Mouse (Mus musculus) heart, embryonic 14.5 days (tissue): Measurements from ENCODE around the gene Vipr1. TPM values are rescaled to one million over a fixed set of nuclear protein-coding genes. Genes with fewer than 3 reads are reported as not detected.

ENCODE experiments used
- ATAC-seq: fragments of 200-750 bp; cut with Nextera tagmentation; 2 replicates; pipeline ENCODE4 v1.8.0; 2017; ENCODE audit warnings: low read depth, moderate TSS enrichment; ENCODE audit not compliant: insufficient number of reproducible peaks, insufficient read depth, low FRiP score
- H3K27ac ChIP-seq, 2 experiments: fragments of 200-500 bp in 1 of 2; fragments of 300-500 bp in 1 of 2; sonication (generic) in 1 of 2; replicated peaks in 1 of 2; 2 replicates each; pipeline ENCODE4 v1.5.1; 2012 to 2014; ENCODE audit warnings: low read depth in 2 of 2, low read length in 2 of 2, control low read depth in 1 of 2, mild to moderate bottlenecking in 1 of 2, mixed read lengths in 1 of 2; ENCODE audit not compliant: control insufficient read depth in 1 of 2, insufficient read depth in 1 of 2
- H3K27me3 ChIP-seq: fragments of 300-500 bp; sonication (generic); 2 replicates; pipeline ENCODE4 v1.6.1; 2014; ENCODE audit warnings: mild to moderate bottlenecking, low read length, control low read depth; ENCODE audit not compliant: control insufficient read depth, insufficient read depth
- H3K36me3 ChIP-seq: fragments of 300-500 bp; sonication (generic); 2 replicates; pipeline ENCODE4 v1.6.1; 2014; ENCODE audit warnings: mild to moderate bottlenecking, control low read depth, low read length, mixed read lengths; ENCODE audit not compliant: control insufficient read depth, insufficient read depth
- H3K4me1 ChIP-seq, 2 experiments: fragments of 200-500 bp in 1 of 2; fragments of 300-500 bp in 1 of 2; sonication (generic) in 1 of 2; 2 replicates each; pipeline ENCODE4 v1.6.1; 2012 to 2014; ENCODE audit warnings: low read length in 2 of 2, control low read depth in 1 of 2, mixed read lengths in 1 of 2; ENCODE audit not compliant: control insufficient read depth in 2 of 2, insufficient read depth in 2 of 2
- H3K4me2 ChIP-seq: fragments of 300-500 bp; sonication (generic); 2 replicates; pipeline ENCODE4 v1.6.1; 2014; ENCODE audit warnings: mild to moderate bottlenecking, low read length
- H3K4me3 ChIP-seq, 2 experiments: fragments of 200-500 bp in 1 of 2; fragments of 300-500 bp in 1 of 2; sonication (generic) in 1 of 2; 2 replicates each; pipeline ENCODE4 v1.5.1; 2012 to 2014; ENCODE audit warnings: low read length in 2 of 2, mild to moderate bottlenecking in 2 of 2, control low read depth in 1 of 2, low read depth in 1 of 2, moderate library complexity in 1 of 2; ENCODE audit not compliant: control insufficient read depth in 1 of 2, insufficient read depth in 1 of 2
- H3K9ac ChIP-seq: fragments of 300-500 bp; sonication (generic); 2 replicates; pipeline ENCODE4 v1.6.1; 2014; ENCODE audit warnings: mild to moderate bottlenecking, low read length
- H3K9me3 ChIP-seq: fragments of 300-500 bp; sonication (generic); 2 replicates; pipeline ENCODE4 v1.6.1; 2016; ENCODE audit warnings: low read length, control low read depth; ENCODE audit not compliant: control insufficient read depth
- WGBS: fragments of 180-500 bp; shearing (Covaris S2); extraction: QIAGEN DNeasy Blood & Tissue Kit; methylation state at CpG from one replicate; pipeline ENCODE4 v1.1.7; 2014; 5-methylcytosine and 5-hydroxymethylcytosine counted together
- polyA plus RNA-seq: library from polyadenylated mRNA; unstranded; fragments of >200 nt; fragmentation: Nextera tagmentation; extraction: Ambion mirVana; gene quantifications from 2 replicates; pipeline ENCODE4 v1.2.1, GENCODE M21; 2014

Gene Vipr1
- polyA plus RNA-seq, 1 experiment from 2014 or later, result 0.11 TPM

- no peak overlapping the region for H3K9ac ChIP-seq
- ATAC-seq, result peak; percentile 62
- no peak overlapping the region for H3K4me3 ChIP-seq
- no peak overlapping the region for H3K4me2 ChIP-seq
- H3K4me1 ChIP-seq, result peaks cover 0 to 2% of the 10 kb centered on the region in 2 experiments; a peak in 1 of 4 replicates
- 18% methylated on average over 6 of the region's 6 CpGs for WGBS
- no peaks in the 10 kb centered on the region for H3K27me3 ChIP-seq
- H3K36me3 ChIP-seq, result peaks cover 19% of the 10 kb centered on the region
- no peak overlapping the region for H3K27ac ChIP-seq
- H3K9me3 ChIP-seq, result no peaks in the 10 kb centered on the region
Observed at GRCm38 (mm10) chr9:121679549-121679948, 37.0 kb downstream of the Vipr1 start.

- H3K4me2 ChIP-seq, result no peak overlapping the region
- peaks cover 0 to 2% of the 10 kb centered on the region in 2 experiments; a peak in 1 of 4 replicates for H3K4me1 ChIP-seq
- ATAC-seq, result no peak
- peaks cover 29% of the 10 kb centered on the region for H3K36me3 ChIP-seq
- H3K9ac ChIP-seq, result no peak overlapping the region
- H3K9me3 ChIP-seq, result no peaks in the 10 kb centered on the region
- no peak overlapping the region for H3K27ac ChIP-seq
- WGBS, result 60% methylated on average over 8 of the region's 8 CpGs
- H3K4me3 ChIP-seq, result no peak overlapping the region
- no peaks in the 10 kb centered on the region for H3K27me3 ChIP-seq
Observed at GRCm38 (mm10) chr9:121681191-121681590, 38.7 kb downstream of the Vipr1 start.

GRCm38 (mm10) chr9:121682037-121682680 lies 39.6 kb downstream of the Vipr1 start:
- no peaks in the 10 kb centered on the region for H3K27me3 ChIP-seq
- WGBS, result 70% methylated on average over 18 of the region's 18 CpGs

GRCm38 (mm10) chr9:121684702-121685101 lies 42.2 kb downstream of the Vipr1 start:
- Histone ChIP-seq H3K9me3 (no peaks in the 10 kb centered on the region), H3K27ac (no peak overlapping the region), H3K9ac (no peak overlapping the region), H3K4me3 (no peak overlapping the region), H3K27me3 (no peaks in the 10 kb centered on the region), H3K4me1 (no peaks in the 10 kb centered on the region), H3K36me3 (peaks cover 40% of the 10 kb centered on the region), H3K4me2 (no peak overlapping the region)
- WGBS, result 73% methylated on average over 7 of the region's 7 CpGs
- no peak for ATAC-seq

More at GRCm38 (mm10) chr9:121682037-121682680, 39.6 kb downstream of the Vipr1 start:
- Histone ChIP-seq H3K27ac (no peak overlapping the region), H3K36me3 (peaks cover 29% of the 10 kb centered on the region), H3K4me2 (no peak overlapping the region), H3K9me3 (no peaks in the 10 kb centered on the region), H3K4me1 (peaks cover 0 to 2% of the 10 kb centered on the region in 2 experiments; a peak in 1 of 4 replicates), H3K9ac (no peak overlapping the region), H3K4me3 (no peak overlapping the region)
- ATAC-seq, result no peak

GRCm38 (mm10) chr9:121690200-121690651 lies 47.7 kb downstream of the Vipr1 start:
- Histone ChIP-seq H3K9me3 (no peaks in the 10 kb centered on the region), H3K4me3 (no peak overlapping the region), H3K9ac (no peak overlapping the region), H3K4me1 (no peaks in the 10 kb centered on the region), H3K27me3 (no peaks in the 10 kb centered on the region), H3K36me3 (peaks cover 24% of the 10 kb centered on the region), H3K27ac (no peak overlapping the region), H3K4me2 (no peak overlapping the region)
- 80% methylated on average over 15 of the region's 15 CpGs for WGBS
- ATAC-seq, result no peak

- H3K36me3 ChIP-seq, result peaks cover 21% of the 10 kb centered on the region
Observed at GRCm38 (mm10) chr9:121690734-121691133, 48.2 kb downstream of the Vipr1 start.

GRCm38 (mm10) chr9:121694736-121695135 lies 52.2 kb downstream of the Vipr1 start:
- no peak overlapping the region for H3K4me2 ChIP-seq
- H3K9ac ChIP-seq, result no peak overlapping the region
- no peak overlapping the region for H3K4me3 ChIP-seq
- peaks cover 10% of the 10 kb centered on the region for H3K36me3 ChIP-seq
- H3K27ac ChIP-seq, result no peak overlapping the region
- ATAC-seq, result no peak
- no peaks in the 10 kb centered on the region for H3K4me1 ChIP-seq
- no peaks in the 10 kb centered on the region for H3K27me3 ChIP-seq
- WGBS, result 79% methylated on average over 12 of the region's 12 CpGs
- no peaks in the 10 kb centered on the region for H3K9me3 ChIP-seq

More at GRCm38 (mm10) chr9:121690734-121691133, 48.2 kb downstream of the Vipr1 start:
- Histone ChIP-seq H3K4me1 (no peaks in the 10 kb centered on the region), H3K4me2 (no peak overlapping the region), H3K9me3 (no peaks in the 10 kb centered on the region), H3K4me3 (no peak overlapping the region), H3K27ac (no peak overlapping the region), H3K9ac (no peak overlapping the region), H3K27me3 (no peaks in the 10 kb centered on the region)
- no peak for ATAC-seq
- WGBS, result 87% methylated on average over 7 of the region's 7 CpGs

- no peak overlapping the region for H3K9ac ChIP-seq
- no peak for ATAC-seq
- H3K9me3 ChIP-seq, result no peaks in the 10 kb centered on the region
- H3K27ac ChIP-seq, result no peak overlapping the region
- H3K4me1 ChIP-seq, result no peaks in the 10 kb centered on the region
- H3K27me3 ChIP-seq, result no peaks in the 10 kb centered on the region
- H3K4me3 ChIP-seq, result no peak overlapping the region
- H3K36me3 ChIP-seq, result 0 out of 2 replicates have a peak, but pooled peaks cover 3% of the 10 kb centered on the region
- no peak overlapping the region for H3K4me2 ChIP-seq
- 87% methylated on average over 9 of the region's 9 CpGs for WGBS
Observed at GRCm38 (mm10) chr9:121696626-121697025, 54.1 kb downstream of the Vipr1 start.
